Mouse (Mus musculus) limb, embryonic 13.5 days (tissue): ENCODE measurements at regions not wholly inside any gene's neighbourhood (a gene's known extent, or its start where the extent isn't known, plus 50 kb on each side); places are given as distances from the start of the nearest gene placed in this dataset.

ENCODE experiments used
- ATAC-seq: fragments of 200-750 bp; cut with Nextera tagmentation; 2 replicates; pipeline ENCODE4 v1.8.0; 2017; ENCODE audit warnings: low read depth, moderate number of reproducible peaks, moderate TSS enrichment; ENCODE audit not compliant: low FRiP score
- H3K27ac ChIP-seq: fragments of 300-500 bp; sonication (generic); 2 replicates; pipeline ENCODE4 v1.5.1; 2015; ENCODE audit warnings: inconsistent platforms, mild to moderate bottlenecking, moderate library complexity
- H3K27me3 ChIP-seq: fragments of 300-500 bp; sonication (generic); 2 replicates; pipeline ENCODE4 v1.6.1; 2015; ENCODE audit warnings: mild to moderate bottlenecking, inconsistent platforms
- H3K36me3 ChIP-seq: fragments of 300-500 bp; sonication (generic); 2 replicates; pipeline ENCODE4 v1.6.1; 2015; ENCODE audit warnings: inconsistent platforms, mild to moderate bottlenecking, moderate library complexity
- H3K4me1 ChIP-seq: fragments of 300-500 bp; sonication (generic); 2 replicates; pipeline ENCODE4 v1.6.1; 2015; ENCODE audit warnings: inconsistent platforms
- H3K4me2 ChIP-seq: fragments of 300-500 bp; sonication (generic); replicated peaks from 2 replicates; pipeline ENCODE4 v1.6.1; 2015; ENCODE audit warnings: inconsistent platforms, mild to moderate bottlenecking, moderate library complexity
- H3K4me3 ChIP-seq: fragments of 300-500 bp; sonication (generic); 2 replicates; pipeline ENCODE4 v1.5.1; 2015; ENCODE audit warnings: moderate library complexity, mild to moderate bottlenecking, inconsistent platforms
- H3K9ac ChIP-seq: fragments of 300-500 bp; sonication (generic); 2 replicates; pipeline ENCODE4 v1.6.1; 2015; ENCODE audit warnings: mild to moderate bottlenecking, inconsistent platforms
- H3K9me3 ChIP-seq: fragments of 300-500 bp; sonication (generic); 2 replicates; pipeline ENCODE4 v1.6.1; 2016; ENCODE audit warnings: inconsistent platforms
- WGBS: fragments of 180-500 bp; shearing (Covaris S2); methylation state at CpG from one replicate; pipeline ENCODE4 v1.1.7; 2015; 5-methylcytosine and 5-hydroxymethylcytosine counted together

DNA sequence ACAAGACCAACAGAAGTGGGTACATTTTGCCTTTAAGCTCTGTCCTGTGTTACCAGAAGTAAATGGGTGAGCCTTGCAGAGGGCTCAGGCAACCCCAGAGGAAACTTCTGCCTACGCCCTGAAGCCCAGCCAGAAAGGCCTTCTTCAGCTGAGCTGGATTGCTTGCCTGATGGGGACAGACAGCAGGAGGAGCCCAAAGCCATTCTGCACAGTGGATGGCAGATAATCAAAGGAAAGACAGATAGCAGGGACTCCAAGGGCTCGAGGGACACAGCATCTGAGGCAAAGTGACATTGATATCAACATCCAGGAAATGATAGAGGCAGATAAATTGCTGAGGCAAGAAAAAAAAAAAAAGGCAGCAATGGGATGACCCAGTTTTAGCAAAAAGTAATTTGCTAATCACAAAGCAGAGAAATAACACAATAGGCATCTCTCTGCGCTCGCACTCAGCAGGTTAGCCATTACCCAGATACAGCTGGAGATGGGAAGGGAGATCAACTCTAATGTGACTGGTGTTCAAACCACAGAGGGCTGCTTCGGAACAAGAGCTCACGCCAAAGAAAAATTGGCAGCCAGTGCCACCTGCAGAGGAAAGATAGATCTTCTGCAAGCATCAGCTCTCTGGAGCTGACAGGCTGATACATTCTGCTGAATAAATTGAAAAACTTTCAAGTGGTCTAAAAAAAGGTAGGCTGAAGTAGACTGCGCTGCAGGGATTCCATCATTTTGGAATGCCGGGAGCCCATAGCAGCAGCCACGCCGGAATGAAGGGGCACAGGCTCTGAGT, 494.8 kb downstream of the Prim2 start:
- Histone ChIP-seq H3K9me3 (no peaks in the 10 kb centered on the region), H3K36me3 (no peaks in the 10 kb centered on the region), H3K9ac (no peak overlapping the region), H3K27ac (no peak overlapping the region), H3K4me2 (no peak overlapping the region), H3K4me1 (no peaks in the 10 kb centered on the region), H3K4me3 (no peak overlapping the region), H3K27me3 (no peaks in the 10 kb centered on the region)
- WGBS: 78% methylated on average over 10 of the region's 10 CpGs
- no peak for ATAC-seq

DNA sequence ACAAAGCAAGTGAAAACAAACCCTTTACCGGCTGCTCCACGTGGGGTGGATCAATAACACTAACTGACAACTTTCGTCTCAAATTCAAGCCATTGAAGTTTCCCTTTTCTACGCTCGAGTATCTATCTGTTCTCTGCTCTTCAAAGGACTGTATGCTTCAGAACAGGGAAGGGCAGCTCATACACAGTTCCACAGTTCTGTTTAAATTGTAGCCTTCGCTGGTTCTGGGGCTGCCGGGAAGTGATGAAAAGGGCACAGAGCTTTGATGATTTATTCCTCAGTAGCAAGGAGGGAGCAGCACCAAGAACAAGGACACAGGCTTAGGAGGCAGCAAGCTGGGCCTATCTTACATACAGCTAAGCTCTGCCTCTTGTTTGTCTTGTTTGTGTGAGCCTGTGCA, 532.6 kb downstream of the Prim2 start:
- Histone ChIP-seq H3K9ac (no peak overlapping the region), H3K36me3 (no peaks in the 10 kb centered on the region), H3K4me2 (no peak overlapping the region), H3K4me3 (no peak overlapping the region), H3K27ac (no peak overlapping the region), H3K9me3 (no peaks in the 10 kb centered on the region), H3K27me3 (no peaks in the 10 kb centered on the region), H3K4me1 (no peaks in the 10 kb centered on the region)
- ATAC-seq: no peak
- 55% methylated on average over 7 of the region's 7 CpGs for WGBS

DNA sequence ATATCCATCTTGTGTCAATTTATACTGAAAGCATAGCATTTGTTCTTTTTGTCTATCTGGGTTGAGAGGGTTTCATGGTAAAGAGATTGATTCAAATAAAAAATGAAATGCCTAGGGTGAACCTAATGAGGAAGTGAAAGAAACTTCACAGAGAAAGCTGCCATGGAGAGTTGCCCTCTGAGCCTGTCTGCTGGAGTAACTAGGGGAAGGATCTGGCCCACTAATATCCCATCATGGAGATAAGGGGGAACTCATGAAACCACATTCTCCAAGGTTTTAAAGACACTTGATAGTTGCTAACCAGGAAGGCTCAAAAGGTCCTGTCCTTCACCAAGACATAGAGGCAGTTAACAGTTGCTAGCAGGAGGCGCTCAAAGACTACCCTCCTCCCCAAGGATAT, 539.2 kb downstream of the Prim2 start:
- WGBS: 93% methylated on average over 1 of the region's 1 CpGs
- H3K36me3 ChIP-seq: no peaks in the 10 kb centered on the region
- H3K27me3 ChIP-seq: no peaks in the 10 kb centered on the region
- H3K4me3 ChIP-seq: no peak overlapping the region
- H3K9me3 ChIP-seq: no peaks in the 10 kb centered on the region
- H3K4me1 ChIP-seq: no peaks in the 10 kb centered on the region
- no peak overlapping the region for H3K9ac ChIP-seq
- H3K27ac ChIP-seq: no peak overlapping the region
- H3K4me2 ChIP-seq: no peak overlapping the region
- no peak for ATAC-seq

DNA sequence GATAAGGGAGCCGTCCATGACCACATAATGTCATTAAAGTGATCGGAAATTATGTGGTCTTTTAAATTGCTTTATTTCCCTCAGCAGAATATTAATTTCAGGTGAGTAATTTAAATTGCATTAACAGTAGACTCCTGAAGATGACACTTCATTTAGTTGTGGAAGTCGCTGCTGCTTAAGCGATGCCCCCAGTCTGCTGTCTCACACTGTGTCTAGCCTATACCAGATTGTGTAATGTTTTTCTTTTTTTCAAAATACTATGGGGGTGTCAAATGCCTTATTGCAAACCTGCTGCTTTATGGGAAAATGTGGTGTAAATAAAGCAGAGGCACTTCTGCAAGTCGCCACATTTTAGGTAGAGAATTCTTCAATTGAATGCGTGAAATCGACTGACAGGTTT, 544.5 kb downstream of the Prim2 start:
- 83% methylated on average over 7 of the region's 7 CpGs for WGBS
- H3K36me3 ChIP-seq: no peaks in the 10 kb centered on the region
- no peaks in the 10 kb centered on the region for H3K27me3 ChIP-seq
- H3K9me3 ChIP-seq: no peaks in the 10 kb centered on the region
- ATAC-seq: no peak
- no peaks in the 10 kb centered on the region for H3K4me1 ChIP-seq
- no peak overlapping the region for H3K9ac ChIP-seq
- H3K4me2 ChIP-seq: no peak overlapping the region
- H3K27ac ChIP-seq: no peak overlapping the region
- H3K4me3 ChIP-seq: no peak overlapping the region

DNA sequence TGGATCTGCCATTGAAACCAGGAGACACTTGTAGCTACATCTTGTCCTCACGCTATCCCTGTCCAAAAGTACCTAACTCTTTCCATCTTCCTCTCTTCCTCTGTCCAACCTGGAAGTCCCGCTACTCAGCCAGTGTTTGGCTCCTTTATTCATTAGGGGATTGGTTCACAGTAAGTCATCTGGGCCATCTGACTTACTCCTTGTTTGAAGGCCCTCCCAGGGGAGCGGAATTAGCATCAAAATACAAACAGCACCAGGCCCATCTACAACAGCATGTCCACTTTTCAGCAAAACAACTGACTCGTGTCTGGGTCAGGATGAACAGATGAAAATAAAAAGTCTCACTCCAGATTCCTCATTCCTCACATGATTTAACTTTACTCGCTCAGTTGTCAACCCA, 559.2 kb upstream of the Gm5415 start:
- H3K36me3 ChIP-seq: no peaks in the 10 kb centered on the region
- H3K4me1 ChIP-seq: no peaks in the 10 kb centered on the region
- WGBS: 81% methylated on average over 5 of the region's 5 CpGs
- H3K4me2 ChIP-seq: no peak overlapping the region
- no peak overlapping the region for H3K27ac ChIP-seq
- H3K4me3 ChIP-seq: no peak overlapping the region
- peaks cover 5% of the 10 kb centered on the region for H3K9me3 ChIP-seq
- no peak overlapping the region for H3K9ac ChIP-seq
- ATAC-seq: no peak
- H3K27me3 ChIP-seq: no peaks in the 10 kb centered on the region

DNA sequence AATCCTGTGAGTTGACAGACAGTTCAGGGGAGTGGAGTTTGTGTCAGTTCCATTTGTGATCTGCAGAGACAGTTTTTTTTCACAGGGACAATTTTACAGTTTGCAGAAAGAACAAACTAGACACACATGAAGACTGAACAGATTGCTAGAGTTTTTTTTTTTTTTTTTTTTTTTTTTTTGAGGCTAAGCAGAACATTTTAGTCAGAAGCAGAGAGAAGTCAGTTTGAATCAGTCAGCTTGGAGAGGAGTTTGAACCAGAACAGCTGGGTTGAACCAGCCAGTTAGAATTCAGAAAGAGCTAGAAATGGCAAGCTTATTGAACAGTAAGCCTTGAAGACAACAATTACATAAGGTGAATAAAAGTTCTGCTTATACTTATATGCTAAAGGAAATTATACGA, 557.2 kb upstream of the Gm5415 start:
- no peaks in the 10 kb centered on the region for H3K36me3 ChIP-seq
- peaks cover 5% of the 10 kb centered on the region for H3K9me3 ChIP-seq
- no peak for ATAC-seq
- no peak overlapping the region for H3K4me3 ChIP-seq
- WGBS: 95% methylated on average over 1 of the region's 1 CpGs
- H3K27me3 ChIP-seq: no peaks in the 10 kb centered on the region
- no peak overlapping the region for H3K27ac ChIP-seq
- H3K4me1 ChIP-seq: no peaks in the 10 kb centered on the region
- no peak overlapping the region for H3K4me2 ChIP-seq
- H3K9ac ChIP-seq: no peak overlapping the region

DNA sequence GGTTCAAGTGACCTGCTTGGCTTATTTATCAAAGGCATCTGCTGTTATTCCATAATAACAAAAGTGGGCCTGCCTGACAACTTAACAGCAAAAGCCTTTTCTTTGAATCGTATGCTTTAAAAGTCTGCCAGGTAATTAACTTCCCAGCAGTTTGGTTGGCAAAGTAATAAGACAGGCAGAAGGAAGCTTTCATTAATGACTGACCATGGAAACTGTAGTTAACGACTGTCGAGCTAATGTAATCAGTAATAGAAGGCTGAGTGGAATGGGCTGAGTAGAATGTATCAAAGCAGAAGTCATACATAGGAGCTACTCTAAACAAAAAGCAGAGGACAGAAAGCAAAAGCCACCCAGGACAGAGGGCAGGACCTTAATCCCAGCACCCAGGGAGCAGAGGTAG, 551.0 kb upstream of the Gm5415 start:
- Histone ChIP-seq H3K36me3 (no peaks in the 10 kb centered on the region), H3K9ac (no peak overlapping the region), H3K4me1 (no peaks in the 10 kb centered on the region), H3K27me3 (no peaks in the 10 kb centered on the region), H3K9me3 (no peaks in the 10 kb centered on the region), H3K27ac (no peak overlapping the region), H3K4me2 (no peak overlapping the region), H3K4me3 (no peak overlapping the region)
- 30% methylated on average over 3 of the region's 3 CpGs for WGBS
- ATAC-seq: no peak

DNA sequence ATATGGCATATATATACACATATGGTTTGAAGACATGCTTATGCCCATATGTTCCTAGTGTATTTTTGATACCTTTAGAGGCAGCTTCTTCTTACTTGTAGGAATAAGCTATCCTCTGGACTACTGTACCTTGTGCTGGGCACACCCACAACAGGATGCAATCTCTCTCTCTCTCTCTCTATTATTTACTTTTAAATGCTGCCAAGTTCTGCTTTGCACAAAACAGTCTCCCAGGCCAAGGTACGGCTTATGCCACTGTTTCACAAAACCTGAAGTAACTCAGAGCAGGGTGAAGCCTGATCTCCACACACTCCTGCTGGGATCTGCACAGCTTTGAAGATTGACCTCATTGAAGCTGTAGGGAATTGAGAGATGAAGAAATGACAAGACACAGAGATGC, 549.8 kb upstream of the Gm5415 start:
- H3K9ac ChIP-seq: no peak overlapping the region
- H3K9me3 ChIP-seq: no peaks in the 10 kb centered on the region
- no peak for ATAC-seq
- no peak overlapping the region for H3K27ac ChIP-seq
- WGBS: 97% methylated on average over 1 of the region's 1 CpGs
- H3K4me3 ChIP-seq: no peak overlapping the region
- no peaks in the 10 kb centered on the region for H3K27me3 ChIP-seq
- H3K36me3 ChIP-seq: no peaks in the 10 kb centered on the region
- no peaks in the 10 kb centered on the region for H3K4me1 ChIP-seq
- no peak overlapping the region for H3K4me2 ChIP-seq

DNA sequence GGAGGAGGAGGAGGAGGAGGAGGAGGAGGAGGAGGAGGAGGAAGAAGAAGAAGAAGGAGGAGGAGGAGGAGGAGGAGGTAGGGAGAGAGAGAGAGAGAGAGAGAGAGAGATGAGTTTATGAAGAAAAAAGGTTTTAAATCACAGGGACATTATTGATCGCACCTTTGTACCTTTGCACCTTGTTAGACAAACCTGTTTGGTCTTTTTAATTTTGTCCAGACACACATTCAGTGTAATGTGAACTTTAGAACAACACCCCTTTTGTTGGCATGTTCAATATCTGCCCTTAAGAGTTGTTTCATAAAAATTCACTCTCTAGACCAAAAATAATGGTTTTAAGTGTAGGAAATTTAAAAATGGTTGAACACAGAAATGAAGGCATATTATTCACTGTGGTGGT, 527.5 kb upstream of the Gm5415 start:
- no peaks in the 10 kb centered on the region for H3K9me3 ChIP-seq
- H3K27ac ChIP-seq: no peak overlapping the region
- no peaks in the 10 kb centered on the region for H3K27me3 ChIP-seq
- H3K36me3 ChIP-seq: no peaks in the 10 kb centered on the region
- no peak overlapping the region for H3K9ac ChIP-seq
- no peak overlapping the region for H3K4me3 ChIP-seq
- no peak overlapping the region for H3K4me2 ChIP-seq
- WGBS: 85% methylated on average over 1 of the region's 1 CpGs
- H3K4me1 ChIP-seq: no peaks in the 10 kb centered on the region
- ATAC-seq: no peak

DNA sequence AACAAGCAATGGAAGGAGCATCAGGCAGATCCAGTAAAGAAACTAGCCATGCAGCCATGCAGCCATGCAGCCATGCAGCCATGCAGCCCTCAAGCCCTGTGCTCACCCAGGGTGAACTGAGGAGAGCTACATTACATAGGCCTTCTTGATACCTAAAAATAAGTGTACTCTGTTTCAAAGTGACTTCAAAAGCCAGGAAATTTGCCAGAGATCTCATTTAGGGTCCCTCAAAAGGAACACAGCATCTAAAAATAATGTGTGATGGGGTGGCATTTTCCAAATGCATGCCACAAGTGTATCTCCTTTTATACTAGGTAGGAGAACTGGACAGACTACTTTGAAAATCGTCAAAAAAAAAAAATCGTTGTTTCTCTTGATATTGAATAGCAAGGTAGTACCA, 510.9 kb upstream of the Gm5415 start:
- Histone ChIP-seq H3K27ac (no peak overlapping the region), H3K4me2 (no peak overlapping the region), H3K27me3 (no peaks in the 10 kb centered on the region), H3K4me1 (no peaks in the 10 kb centered on the region), H3K4me3 (no peak overlapping the region), H3K9ac (no peak overlapping the region), H3K36me3 (no peaks in the 10 kb centered on the region), H3K9me3 (no peaks in the 10 kb centered on the region)
- WGBS: 81% methylated on average over 2 of the region's 2 CpGs
- ATAC-seq: no peak

DNA sequence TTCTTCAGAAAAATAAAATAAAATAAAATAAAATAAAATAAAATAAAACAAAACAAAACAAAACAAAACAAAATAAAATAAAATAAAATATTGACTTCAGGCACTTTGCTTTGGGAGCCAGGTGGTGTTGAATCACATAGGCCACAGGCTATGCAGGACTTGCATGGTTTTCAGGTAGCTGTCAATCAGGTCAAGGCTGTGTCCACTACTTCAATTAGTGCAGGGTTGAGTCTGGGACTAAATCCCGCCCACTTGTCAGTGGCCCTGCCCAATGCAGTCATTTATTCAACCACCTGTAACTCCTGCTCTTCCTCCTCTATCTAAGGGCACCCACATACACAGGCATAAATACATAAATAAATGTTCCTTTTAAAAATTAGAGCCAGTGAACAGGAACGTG, 497.3 kb upstream of the Gm5415 start:
- WGBS: 76% methylated on average over 2 of the region's 2 CpGs
- no peak for ATAC-seq

DNA sequence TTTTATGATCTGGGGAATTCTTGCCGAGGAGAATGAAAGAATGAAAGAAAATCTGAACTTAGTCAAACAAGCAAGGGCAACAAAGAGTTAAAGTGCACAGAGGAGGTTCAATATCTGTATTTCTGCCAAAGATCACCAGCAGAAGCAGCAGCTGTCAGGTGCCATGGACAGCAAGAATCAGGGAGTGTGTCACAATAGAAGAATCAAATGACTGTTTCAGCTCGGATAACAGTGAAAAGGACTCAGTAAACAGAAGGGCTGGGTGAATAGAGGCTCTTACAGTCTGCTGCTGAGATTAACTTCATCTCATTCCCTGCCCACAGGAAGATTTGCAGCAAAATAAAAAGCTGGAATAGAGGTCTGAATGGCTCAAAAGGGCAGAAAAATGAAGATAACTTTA, 495.3 kb upstream of the Gm5415 start:
- Histone ChIP-seq H3K27ac (no peak overlapping the region), H3K9me3 (no peaks in the 10 kb centered on the region), H3K4me2 (no peak overlapping the region), H3K36me3 (no peaks in the 10 kb centered on the region), H3K9ac (no peak overlapping the region), H3K4me3 (no peak overlapping the region), H3K27me3 (no peaks in the 10 kb centered on the region), H3K4me1 (no peaks in the 10 kb centered on the region)
- ATAC-seq: no peak
- 56% methylated on average over 2 of the region's 2 CpGs for WGBS

More for the DNA sequence above, 497.3 kb upstream of the Gm5415 start:
- Histone ChIP-seq H3K36me3 (no peaks in the 10 kb centered on the region), H3K9me3 (no peaks in the 10 kb centered on the region), H3K4me3 (no peak overlapping the region), H3K27me3 (no peaks in the 10 kb centered on the region), H3K4me2 (no peak overlapping the region), H3K4me1 (no peaks in the 10 kb centered on the region), H3K27ac (no peak overlapping the region), H3K9ac (no peak overlapping the region)

DNA sequence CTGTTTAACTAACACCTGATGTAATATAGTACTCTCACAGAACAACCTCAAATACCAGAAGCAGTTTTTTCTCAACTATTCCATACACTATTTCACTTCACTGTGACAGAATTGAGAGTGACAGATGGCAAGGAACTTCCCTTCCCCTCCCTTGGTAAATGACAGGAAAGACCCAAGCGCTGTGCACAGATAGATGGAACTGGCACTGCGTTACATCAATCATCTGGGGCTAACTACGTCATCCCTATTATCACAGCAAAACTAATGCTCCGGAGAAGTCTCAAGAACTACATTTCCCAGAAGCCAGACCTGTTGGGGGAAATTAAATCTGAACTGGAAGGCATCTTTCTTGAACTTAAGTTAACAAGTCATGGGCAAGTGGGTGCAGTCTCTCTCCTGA, 493.6 kb upstream of the Gm5415 start:
- Histone ChIP-seq H3K9me3 (no peaks in the 10 kb centered on the region), H3K4me1 (no peaks in the 10 kb centered on the region), H3K4me2 (no peak overlapping the region), H3K4me3 (no peak overlapping the region), H3K27ac (no peak overlapping the region), H3K36me3 (no peaks in the 10 kb centered on the region), H3K27me3 (no peaks in the 10 kb centered on the region), H3K9ac (no peak overlapping the region)
- ATAC-seq: no peak
- 82% methylated on average over 4 of the region's 4 CpGs for WGBS
